Mouse (Mus musculus) liver (tissue): ENCODE measurements at regions not wholly inside any gene's neighbourhood (a gene's known extent, or its start where the extent isn't known, plus 50 kb on each side); places are given as distances from the start of the nearest gene placed in this dataset.
A peak's percentile ranks its signal among the peaks of the same experiment; 100 is the strongest.

Experiments
- DNase-seq: peaks from one replicate; pipeline ENCODE4 v3.0.0-alpha.2; 2020; ENCODE audit warnings: mixed read lengths

- DNase-seq = no peak
These were observed 151.9 kb upstream of the Zmiz1 start for GRCm38 (mm10) chr14:25306961-25307654.

- DNase-seq = no peak
These were observed 150.9 kb upstream of the Zmiz1 start for GRCm38 (mm10) chr14:25308051-25308450.

- no peak for DNase-seq
These were observed 148.3 kb upstream of the Zmiz1 start for GRCm38 (mm10) chr14:25310671-25311151.

- no peak for DNase-seq
These were observed 147.5 kb upstream of the Zmiz1 start for GRCm38 (mm10) chr14:25311475-25311874.

GRCm38 (mm10) chr14:25312135-25312534 is 146.8 kb upstream of the Zmiz1 start:
- DNase-seq = no peak

- DNase-seq = no peak
These were observed 146.1 kb upstream of the Zmiz1 start for GRCm38 (mm10) chr14:25312814-25313426.

GRCm38 (mm10) chr14:25313693-25314240 is 145.2 kb upstream of the Zmiz1 start:
- no peak for DNase-seq

- DNase-seq = no peak
These were observed 142.5 kb upstream of the Zmiz1 start for GRCm38 (mm10) chr14:25316491-25316890.

- peak; percentile 60 for DNase-seq
These were observed 141.1 kb upstream of the Zmiz1 start for GRCm38 (mm10) chr14:25317680-25318471.

- DNase-seq = no peak
These were observed 140.1 kb upstream of the Zmiz1 start for GRCm38 (mm10) chr14:25318909-25319308.

GRCm38 (mm10) chr14:25320141-25320540 is 138.8 kb upstream of the Zmiz1 start:
- no peak for DNase-seq

- DNase-seq = no peak
These were observed 135.2 kb upstream of the Zmiz1 start for GRCm38 (mm10) chr14:25323542-25324484.

- no peak for DNase-seq
These were observed 133.1 kb upstream of the Zmiz1 start for GRCm38 (mm10) chr14:25325887-25326286.

- DNase-seq = no peak
These were observed 130.8 kb upstream of the Zmiz1 start for GRCm38 (mm10) chr14:25328230-25328629.

GRCm38 (mm10) chr14:25334186-25334585 is 124.8 kb upstream of the Zmiz1 start:
- no peak for DNase-seq

- no peak for DNase-seq
These were observed 122.1 kb upstream of the Zmiz1 start for GRCm38 (mm10) chr14:25336875-25337274.

GRCm38 (mm10) chr14:25338404-25339051 is 120.5 kb upstream of the Zmiz1 start:
- peak; percentile 30 for DNase-seq

- DNase-seq = no peak
These were observed 118.1 kb upstream of the Zmiz1 start for GRCm38 (mm10) chr14:25340845-25341244.

- DNase-seq = no peak
These were observed 117.0 kb upstream of the Zmiz1 start for GRCm38 (mm10) chr14:25341848-25342427.

GRCm38 (mm10) chr14:25342865-25343565 is 116.0 kb upstream of the Zmiz1 start:
- no peak for DNase-seq

GRCm38 (mm10) chr14:25345995-25346394 is 113.0 kb upstream of the Zmiz1 start:
- DNase-seq = no peak
